Mouse (Mus musculus): ENCODE results near the gene Gm11627. TPM values are rescaled to one million over a fixed set of nuclear protein-coding genes. Genes with fewer than 3 reads are reported as not detected.

The Gm11627 gene
- 0.07 and 0.09 TPM in 2 replicates for polyA plus RNA-seq (2012; rRNA removed)

DNA sequence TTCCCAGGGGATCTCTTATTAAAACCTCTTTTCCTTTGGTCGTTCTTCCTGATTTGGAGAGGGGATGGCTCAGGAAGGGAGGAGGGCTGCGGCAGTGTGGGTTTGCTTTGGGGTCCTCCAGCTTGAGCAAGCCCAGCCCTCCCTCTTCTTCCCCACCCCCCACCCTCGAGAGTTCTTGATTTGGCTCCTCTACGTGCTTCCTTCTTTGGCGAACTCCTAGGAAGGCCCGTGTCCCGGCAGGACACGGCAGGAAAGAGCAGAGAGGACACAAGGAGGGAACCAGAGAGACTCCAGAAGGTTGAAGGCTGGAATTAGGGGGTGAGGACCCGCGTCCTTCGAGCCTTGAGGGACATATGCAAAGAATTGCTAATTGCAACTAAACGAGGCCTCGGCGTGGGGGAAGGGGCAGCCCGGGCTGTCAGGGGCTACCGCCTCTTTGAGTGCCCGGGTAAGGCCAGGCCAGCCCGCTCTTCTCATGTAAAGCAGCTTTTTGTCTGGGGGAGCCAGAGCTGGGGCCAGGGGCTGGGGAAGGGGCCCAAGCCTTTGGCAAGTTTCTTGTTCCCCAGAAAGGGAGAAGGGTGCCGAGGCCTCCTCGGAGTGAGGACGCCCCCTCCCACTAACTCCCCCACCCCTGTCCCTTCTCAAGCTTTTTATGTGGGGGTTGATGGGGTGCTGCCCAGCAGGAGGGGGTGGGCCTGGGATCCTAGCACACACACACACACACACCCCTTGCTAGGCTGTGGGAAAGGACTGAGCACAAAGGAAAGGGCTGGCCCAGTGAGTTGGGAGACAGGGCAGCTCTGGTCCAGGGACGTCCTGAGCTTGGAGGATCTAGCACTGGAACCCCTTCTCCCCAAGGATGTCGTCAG lies at the start of gene Gm11627:
TSS of gene Gm11627 (minus strand) at position 297 of the 869 bp plus-strand sequence.

GRCm38 (mm10) chr11:102604010-102604584 lies 24.8 kb upstream of the Gm11627 start, which contains the start of gene Fzd2:
Gene Fzd2 (plus strand): TSS chr11:102604396.

GRCm38 (mm10) chr11:102556031-102556715 lies 23.1 kb downstream of the Gm11627 start, which contains the start of gene Gpatch8:
Gene Gpatch8 (minus strand): TSS chr11:102556392.

Other genes with a start within 250 kb of the Gm11627 start
- 475 and 571 TPM in 2 replicates for gene Slc4a1, start 213.3 kb downstream of the Gm11627 start, polyA plus RNA-seq (2012; rRNA removed)
- gene Rundc3a, start 186.1 kb downstream of the Gm11627 start, polyA plus RNA-seq (2012; rRNA removed) = 0.87 and 1.2 TPM in 2 replicates
- gene Slc25a39, start 171.5 kb downstream of the Gm11627 start, polyA plus RNA-seq (2012; rRNA removed) = 139 and 165 TPM in 2 replicates
- 23.0 and 31.6 TPM in 2 replicates for gene Grn, start 149.1 kb downstream of the Gm11627 start, polyA plus RNA-seq (2012; rRNA removed)
- gene Fam171a2, start 131.8 kb downstream of the Gm11627 start, polyA plus RNA-seq (2012; rRNA removed) = 1.1 and 1.5 TPM in 2 replicates
- gene Itga2b, start 109.3 kb downstream of the Gm11627 start, polyA plus RNA-seq (2012; rRNA removed) = 35.8 and 37.7 TPM in 2 replicates
- gene Gpatch8, start 23.1 kb downstream of the Gm11627 start, polyA plus RNA-seq (2012; rRNA removed) = 7.9 and 8.9 TPM in 2 replicates
- 0.62 and 1.5 TPM in 2 replicates for gene Fzd2, start 24.9 kb upstream of the Gm11627 start, polyA plus RNA-seq (2012; rRNA removed)
- gene Meioc, start 84.3 kb upstream of the Gm11627 start, polyA plus RNA-seq (2012; rRNA removed) = 0.02 and 0.03 TPM in 2 replicates
- 8.0 and 8.1 TPM in 2 replicates for gene Ccdc43, start 118.3 kb upstream of the Gm11627 start, polyA plus RNA-seq (2012; rRNA removed)
- gene Adam11, start 182.0 kb upstream of the Gm11627 start, polyA plus RNA-seq (2012; rRNA removed) = 0.25 TPM in 2 replicates
- 1.6 and 1.9 TPM in 2 replicates for gene Gjc1, start 240.2 kb upstream of the Gm11627 start, polyA plus RNA-seq (2012; rRNA removed)